Mouse (Mus musculus) limb, embryonic 14.5 days (tissue): ENCODE data around the gene Fam219b. TPM values are rescaled to one million over a fixed set of nuclear protein-coding genes. Genes with fewer than 3 reads are reported as not detected.

Experiments used
- ATAC-seq: fragments of 200-750 bp; cut with Nextera tagmentation; 2 replicates; pipeline ENCODE4 v1.8.0; 2017; ENCODE audit warnings: low read depth, moderate number of reproducible peaks, moderate TSS enrichment; ENCODE audit not compliant: low FRiP score
- DNase-seq: peaks from one replicate; pipeline ENCODE4 v3.0.0-alpha.2; 2015; ENCODE audit warnings: low spot score
- H3K27ac ChIP-seq: fragments of 300-500 bp; sonication (generic); replicated peaks from 2 replicates; pipeline ENCODE4 v1.5.1; 2014; ENCODE audit warnings: low read depth, mild to moderate bottlenecking, low read length, moderate library complexity, mixed read lengths
- H3K27me3 ChIP-seq: fragments of 300-500 bp; sonication (generic); 2 replicates; pipeline ENCODE4 v1.6.1; 2014; ENCODE audit warnings: low read length, mixed read lengths; ENCODE audit not compliant: control insufficient read depth, insufficient read depth
- H3K36me3 ChIP-seq: fragments of 300-500 bp; sonication (generic); 2 replicates; pipeline ENCODE4 v1.6.1; 2014; ENCODE audit warnings: mild to moderate bottlenecking, low read length, moderate library complexity, mixed read lengths; ENCODE audit not compliant: control insufficient read depth, insufficient read depth
- H3K4me1 ChIP-seq: fragments of 300-500 bp; sonication (generic); 2 replicates; pipeline ENCODE4 v1.6.1; 2014; ENCODE audit warnings: antibody characterized with exemption, low read length, mixed read lengths; ENCODE audit not compliant: control insufficient read depth, insufficient read depth
- H3K4me2 ChIP-seq: fragments of 300-500 bp; sonication (generic); replicated peaks from 2 replicates; pipeline ENCODE4 v1.6.1; 2014; ENCODE audit warnings: low read depth, mild to moderate bottlenecking, low read length, moderate library complexity; ENCODE audit not compliant: severe bottlenecking
- H3K4me3 ChIP-seq: fragments of 300-500 bp; sonication (generic); replicated peaks from 2 replicates; pipeline ENCODE4 v1.5.1; 2014; ENCODE audit warnings: low read length
- H3K9ac ChIP-seq: fragments of 300-500 bp; sonication (generic); 2 replicates; pipeline ENCODE4 v1.6.1; 2014; ENCODE audit warnings: mild to moderate bottlenecking, low read depth, low read length, moderate library complexity; ENCODE audit not compliant: severe bottlenecking
- H3K9me3 ChIP-seq: fragments of 300-500 bp; sonication (generic); 2 replicates; pipeline ENCODE4 v1.6.1; 2016; ENCODE audit warnings: low read length; ENCODE audit not compliant: control insufficient read depth
- POLR2A ChIP-seq: fragments of 200-500 bp; IDR thresholded peaks from 2 replicates; pipeline ENCODE4 v1.8.0; 2012; ENCODE audit warnings: inconsistent platforms, mild to moderate bottlenecking, moderate library complexity, borderline replicate concordance; ENCODE audit not compliant: insufficient read depth, insufficient read length; ENCODE audit errors: extremely low read depth
- WGBS: fragments of 180-500 bp; shearing (Covaris S2); extraction: QIAGEN DNeasy Blood & Tissue Kit; methylation state at CpG from one replicate; pipeline ENCODE4 v1.1.7; 2014; 5-methylcytosine and 5-hydroxymethylcytosine counted together
- polyA plus RNA-seq, 2 experiments: library from polyadenylated mRNA; depleted of rRNA in 1 of 2; stranded (reverse) in 1 of 2; unstranded in 1 of 2; fragments of >200 nt; fragmentation: Nextera tagmentation in 1 of 2; extraction: Ambion mirVana in 1 of 2; gene quantifications; 2 replicates each; pipeline versions ENCODE4 v1.2.1 to v1.2.3; 2012 to 2014

The Fam219b gene
- polyA plus RNA-seq, 2 experiments: 16.2 to 25.2 TPM

GRCm38 (mm10) chr9:57520375-57521055, 16.8 kb upstream of the Fam219b start:
- H3K36me3 ChIP-seq: no peaks in the 10 kb centered on the region
- ATAC-seq (peak; percentile 45; the same call in 1 of the 2 replicates), DNase-seq (no peak)
- peak overlapping the region; percentile 92 for H3K4me2 ChIP-seq
- WGBS: 25% methylated on average over 16 of the region's 16 CpGs
- no peak for TF ChIP-seq POLR2A
- H3K9me3 ChIP-seq: no peaks in the 10 kb centered on the region
- peak overlapping the region; percentile 92 for H3K9ac ChIP-seq
- H3K27me3 ChIP-seq: no peaks in the 10 kb centered on the region
- peaks cover 10% of the 10 kb centered on the region; the same call in 1 of the 2 replicates for H3K4me1 ChIP-seq
- no peak overlapping the region for H3K27ac ChIP-seq
- H3K4me3 ChIP-seq: peak overlapping the region; percentile 95

DNA sequence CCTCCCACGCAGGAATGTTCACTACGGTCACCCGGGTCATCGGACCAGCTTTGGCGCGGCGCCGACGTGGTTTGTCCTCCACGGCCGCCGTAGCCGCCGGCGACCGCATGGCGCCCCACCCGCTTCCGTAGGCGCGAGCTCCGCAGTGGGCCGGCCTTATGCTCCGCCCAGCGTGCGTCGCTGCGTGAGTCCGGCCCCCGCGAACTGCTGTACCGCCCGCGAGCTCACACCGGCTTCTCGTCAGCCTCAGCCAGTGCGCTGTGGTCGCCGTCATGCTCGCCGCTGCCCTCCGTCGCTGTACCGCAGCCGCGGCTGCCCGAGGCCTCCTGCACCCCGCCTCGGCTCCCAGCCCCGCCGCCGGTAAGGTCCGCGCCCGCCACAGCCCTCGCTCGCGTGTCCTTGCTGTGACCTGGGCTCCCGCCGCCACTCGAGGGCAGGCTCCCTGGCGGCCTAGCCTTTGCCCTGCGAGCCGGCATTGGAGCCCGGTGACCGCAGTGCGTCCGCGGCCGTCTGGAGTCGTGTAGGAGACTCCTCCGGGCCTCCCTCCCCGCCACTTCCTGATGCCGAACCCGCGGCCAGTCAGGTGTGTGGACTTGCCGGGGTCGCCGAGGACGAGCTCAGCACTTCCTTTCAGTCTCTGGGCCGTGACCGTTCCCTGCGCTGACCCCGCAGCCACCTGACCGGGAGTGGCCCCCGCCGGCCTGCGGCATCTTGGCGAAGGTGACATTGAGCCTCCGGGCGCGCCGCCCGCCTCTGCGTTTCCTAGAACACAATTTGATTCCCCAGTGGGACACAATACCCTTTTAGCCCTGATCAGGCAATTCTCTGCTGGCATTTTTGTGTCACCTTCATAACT, 16.0 kb upstream of the Fam219b start, which contains the start of gene Cox5a:
Cox5a (plus strand) TSS at position 219 of the 856 bp plus-strand sequence.
- no peaks in the 10 kb centered on the region for H3K27me3 ChIP-seq
- WGBS: under 1% methylated on average over 73 of the region's 95 CpGs
- peak; percentile 93 for DNase-seq
- peak within 1 kb of the TSS; percentile 95 for H3K4me3 ChIP-seq
- H3K27ac ChIP-seq: peak within 1 kb of the TSS; percentile 76
- no peaks in the 10 kb centered on the region for H3K9me3 ChIP-seq
- peaks cover 10% of the 10 kb centered on the region; the same call in 1 of the 2 replicates for H3K4me1 ChIP-seq
- H3K4me2 ChIP-seq: peak within 1 kb of the TSS; percentile 92
- ATAC-seq: peak; percentile 96
- peak within 1 kb of the TSS; percentile 92 for H3K9ac ChIP-seq
- TF ChIP-seq POLR2A: 0 out of 2 replicates have a peak, but pooled peaks have one; percentile 46
- H3K36me3 ChIP-seq: no peaks in the 10 kb centered on the region

DNA sequence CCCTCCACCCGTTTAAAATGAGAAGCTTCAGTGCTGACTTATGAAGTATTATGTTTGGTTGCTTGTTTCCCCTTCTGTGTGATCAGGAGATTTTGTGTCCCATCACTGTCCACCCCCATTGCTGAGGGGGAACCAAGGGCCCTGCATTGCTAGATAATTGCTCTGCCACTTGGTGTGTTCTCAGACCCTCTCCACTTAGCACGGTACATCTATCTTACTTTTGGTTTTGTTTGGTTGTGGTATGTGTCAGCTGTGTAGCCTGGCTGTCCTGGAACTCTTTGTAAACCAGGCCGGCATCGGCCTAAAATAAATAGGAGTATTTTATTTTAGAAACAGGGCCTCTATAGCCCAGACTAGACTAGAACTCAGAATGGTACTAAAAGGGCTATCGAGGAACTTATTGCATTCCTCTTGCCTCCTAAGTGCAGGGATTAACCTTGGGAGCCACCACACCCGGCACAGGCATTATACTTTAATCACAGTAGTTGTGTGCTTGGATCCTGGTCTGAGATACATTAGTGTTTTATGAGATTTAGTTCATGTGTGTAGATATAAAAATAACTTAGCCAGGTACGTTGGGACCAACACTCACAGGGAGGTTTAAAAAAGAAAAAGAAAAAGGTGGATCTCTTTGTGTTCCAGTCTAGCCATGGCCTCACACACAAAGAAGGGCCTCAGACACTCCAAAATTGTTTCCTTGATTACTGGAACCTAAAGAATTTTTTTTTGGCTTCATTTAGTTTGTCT, 15.0 kb upstream of the Fam219b start:
- Histone ChIP-seq H3K9ac (peak overlapping the region; percentile 92), H3K27ac (no peak overlapping the region), H3K4me1 (peaks cover 10% of the 10 kb centered on the region; the same call in 1 of the 2 replicates), H3K27me3 (no peaks in the 10 kb centered on the region), H3K9me3 (no peaks in the 10 kb centered on the region), H3K4me3 (peak overlapping the region; percentile 95), H3K36me3 (no peaks in the 10 kb centered on the region), H3K4me2 (peak overlapping the region; percentile 92)
- WGBS: 33% methylated on average over 7 of the region's 7 CpGs
- ATAC-seq (no peak), DNase-seq (no peak)
- TF ChIP-seq POLR2A: no peak

GRCm38 (mm10) chr9:57522861-57523246, 14.5 kb upstream of the Fam219b start:
- H3K27ac ChIP-seq: no peak overlapping the region
- ATAC-seq (no peak), DNase-seq (no peak)
- H3K27me3 ChIP-seq: no peaks in the 10 kb centered on the region
- peak overlapping the region; percentile 92; the same call in 1 of the 2 replicates for H3K4me2 ChIP-seq
- no peak overlapping the region for H3K4me3 ChIP-seq
- no peak for TF ChIP-seq POLR2A
- 78% methylated on average over 4 of the region's 4 CpGs for WGBS
- peaks cover 10% of the 10 kb centered on the region; the same call in 1 of the 2 replicates for H3K4me1 ChIP-seq
- H3K9ac ChIP-seq: no peak overlapping the region
- no peaks in the 10 kb centered on the region for H3K36me3 ChIP-seq
- H3K9me3 ChIP-seq: no peaks in the 10 kb centered on the region
